Mouse (Mus musculus) intestine, embryonic 16.5 days (tissue): ENCODE data around the gene Eef1akmt1. TPM values are rescaled to one million over a fixed set of nuclear protein-coding genes. Genes with fewer than 3 reads are reported as not detected.

ENCODE experiments used
- ATAC-seq: fragments of 200-750 bp; cut with Nextera tagmentation; 2 replicates; pipeline ENCODE4 v1.8.0; 2017; ENCODE audit warnings: moderate TSS enrichment, moderate library complexity
- H3K27ac ChIP-seq: fragments of 300-500 bp; sonication (generic); 2 replicates; pipeline ENCODE4 v1.5.1; 2014; ENCODE audit warnings: mild to moderate bottlenecking, low read length
- H3K27me3 ChIP-seq: fragments of 300-500 bp; sonication (generic); replicated peaks from 2 replicates; pipeline ENCODE4 v1.6.1; 2014; ENCODE audit warnings: low read length, control low read depth, mixed read lengths; ENCODE audit not compliant: control insufficient read depth, insufficient read depth
- H3K36me3 ChIP-seq: fragments of 300-500 bp; sonication (generic); 2 replicates; pipeline ENCODE4 v1.6.1; 2014; ENCODE audit warnings: low read length, control low read depth; ENCODE audit not compliant: control insufficient read depth, insufficient read depth
- H3K4me1 ChIP-seq: fragments of 300-500 bp; sonication (generic); 2 replicates; pipeline ENCODE4 v1.6.1; 2014; ENCODE audit warnings: low read length, control low read depth, mixed read lengths; ENCODE audit not compliant: control insufficient read depth, insufficient read depth
- H3K4me2 ChIP-seq: fragments of 300-500 bp; sonication (generic); 2 replicates; pipeline ENCODE4 v1.6.1; 2014; ENCODE audit warnings: low read depth, low read length, control low read depth
- H3K4me3 ChIP-seq: fragments of 300-500 bp; sonication (generic); 2 replicates; pipeline ENCODE4 v1.5.1; 2014; ENCODE audit warnings: mild to moderate bottlenecking, low read length
- H3K9ac ChIP-seq: fragments of 300-500 bp; sonication (generic); 2 replicates; pipeline ENCODE4 v1.6.1; 2014; ENCODE audit warnings: low read depth, low read length
- H3K9me3 ChIP-seq: fragments of 300-500 bp; sonication (generic); 2 replicates; pipeline ENCODE4 v1.6.1; 2016; ENCODE audit warnings: low read length, control low read depth; ENCODE audit not compliant: control insufficient read depth
- WGBS: fragments of 180-500 bp; shearing (Covaris S2); extraction: QIAGEN DNeasy Blood & Tissue Kit; methylation state at CpG from one replicate; pipeline ENCODE4 v1.1.7; 2014; 5-methylcytosine and 5-hydroxymethylcytosine counted together
- polyA plus RNA-seq: library from polyadenylated mRNA; unstranded; fragments of >200 nt; fragmentation: Nextera tagmentation; extraction: Ambion mirVana; gene quantifications from 2 replicates; pipeline ENCODE4 v1.2.1, GENCODE M21; 2015

Eef1akmt1 gene
- polyA plus RNA-seq, 1 experiment from 2014 or later, result 91.7 TPM

DNA sequence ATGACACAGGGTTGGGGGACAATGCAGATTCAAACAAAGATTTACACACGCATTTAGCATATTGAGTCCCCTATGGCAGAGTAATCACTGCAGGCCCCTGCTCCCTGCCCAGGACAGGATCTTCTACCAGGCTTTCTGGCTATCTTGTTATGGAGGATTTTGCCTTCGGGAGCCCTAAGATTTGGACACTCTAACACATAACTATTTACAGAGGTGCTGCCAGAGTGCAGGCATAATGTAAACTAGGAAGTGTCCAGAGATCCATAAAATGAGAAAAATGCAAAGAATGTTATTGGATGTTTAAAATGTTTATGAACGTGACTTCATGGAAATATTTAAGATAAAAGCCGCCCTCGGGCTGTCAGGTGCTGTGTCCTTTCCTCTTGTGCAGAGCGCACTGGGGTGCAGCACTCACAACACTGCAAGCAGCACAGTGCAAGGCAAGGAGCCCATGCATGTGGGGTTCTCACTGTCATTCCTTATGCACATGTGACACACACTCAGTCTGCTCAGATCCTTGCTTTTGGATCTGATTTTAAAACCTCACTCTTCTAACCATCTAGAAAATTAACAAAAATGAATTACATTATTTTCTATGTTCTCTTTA lies 56.2 kb downstream of the Eef1akmt1 start:
- WGBS, result 37% methylated on average over 6 of the region's 6 CpGs
- no peak overlapping the region for H3K4me3 ChIP-seq

DNA sequence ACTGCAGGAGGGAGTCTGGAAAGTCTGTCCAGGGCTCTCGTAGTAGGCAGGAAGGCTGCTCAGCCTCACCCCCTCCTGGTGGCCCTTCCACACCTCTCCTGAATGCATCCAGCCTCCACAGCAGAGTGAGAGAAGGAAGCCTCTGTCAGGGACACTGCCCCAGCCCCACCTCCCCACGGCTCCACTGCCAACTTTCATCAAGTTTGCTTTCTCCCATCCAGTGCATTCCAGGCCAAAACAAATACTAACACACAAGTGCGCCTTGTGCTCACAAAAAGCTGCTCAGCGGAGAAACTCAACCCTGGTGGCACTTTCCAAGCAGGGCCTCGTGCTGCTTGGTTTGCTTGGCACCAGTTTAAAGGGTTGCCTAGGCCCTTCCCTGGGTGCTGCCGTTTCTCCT lies 61.9 kb downstream of the Eef1akmt1 start:
- H3K9me3 ChIP-seq, result no peaks in the 10 kb centered on the region
- no peak overlapping the region for H3K4me2 ChIP-seq
- no peaks in the 10 kb centered on the region for H3K36me3 ChIP-seq
- H3K9ac ChIP-seq, result no peak overlapping the region
- WGBS, result 57% methylated on average over 6 of the region's 6 CpGs
- no peaks in the 10 kb centered on the region for H3K4me1 ChIP-seq
- H3K27me3 ChIP-seq, result no peaks in the 10 kb centered on the region
- ATAC-seq, result no peak
- no peak overlapping the region for H3K4me3 ChIP-seq
- no peak overlapping the region for H3K27ac ChIP-seq

More for the DNA sequence above, 56.2 kb downstream of the Eef1akmt1 start:
- Histone ChIP-seq H3K27ac (no peak overlapping the region), H3K9ac (no peak overlapping the region), H3K4me2 (no peak overlapping the region), H3K27me3 (no peaks in the 10 kb centered on the region), H3K4me1 (peaks cover 8% of the 10 kb centered on the region), H3K36me3 (no peaks in the 10 kb centered on the region), H3K9me3 (no peaks in the 10 kb centered on the region)
- ATAC-seq, result no peak

DNA sequence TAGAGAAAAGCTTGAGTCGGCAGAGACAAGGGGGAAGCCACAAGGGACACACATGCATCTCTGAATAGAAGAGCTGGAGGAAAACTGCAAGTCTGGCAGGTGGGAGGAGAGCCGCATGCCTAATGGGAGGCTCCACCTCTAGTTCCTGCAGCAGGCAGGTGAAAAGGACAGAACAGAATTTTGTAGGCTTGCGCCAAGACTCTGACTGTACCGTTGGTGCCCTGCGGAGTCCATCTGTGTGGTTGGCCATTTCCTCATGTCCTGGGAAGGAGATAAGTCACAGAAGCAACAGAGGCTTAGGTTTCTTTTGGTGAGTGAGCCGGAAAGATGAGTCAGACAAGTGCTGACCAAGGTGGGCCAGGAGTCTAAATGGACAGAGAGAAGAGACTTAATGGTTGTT lies 67.7 kb downstream of the Eef1akmt1 start:
- Histone ChIP-seq H3K36me3 (peaks cover 5% of the 10 kb centered on the region; the same call in 1 of the 2 replicates), H3K4me2 (no peak overlapping the region), H3K4me1 (no peaks in the 10 kb centered on the region), H3K27me3 (no peaks in the 10 kb centered on the region), H3K27ac (no peak overlapping the region), H3K9me3 (no peaks in the 10 kb centered on the region), H3K9ac (no peak overlapping the region), H3K4me3 (no peak overlapping the region)
- ATAC-seq, result no peak
- 87% methylated on average over 6 of the region's 6 CpGs for WGBS

Other genes starting within 250 kb of the Eef1akmt1 start
- gene Cryl1, start 173.1 kb downstream of the Eef1akmt1 start, polyA plus RNA-seq, result 139 and 156 TPM in 2 replicates
- 7.2 and 7.5 TPM in 2 replicates for gene Ift88, start 147.6 kb downstream of the Eef1akmt1 start, polyA plus RNA-seq
- 0.51 and 4.2 TPM in 2 replicates for gene Il17d, start 46.8 kb downstream of the Eef1akmt1 start, polyA plus RNA-seq
- gene Xpo4, start 93.8 kb upstream of the Eef1akmt1 start, polyA plus RNA-seq, result 16.1 and 17.0 TPM in 2 replicates
- not detected in 2 replicates for gene Gm49361, start 174.5 kb upstream of the Eef1akmt1 start, polyA plus RNA-seq
- 11.5 and 13.4 TPM in 2 replicates for gene Lats2, start 186.8 kb upstream of the Eef1akmt1 start, polyA plus RNA-seq
- 17.0 and 18.8 TPM in 2 replicates for gene Sap18, start 226.6 kb upstream of the Eef1akmt1 start, polyA plus RNA-seq